Mouse (Mus musculus) hindbrain, embryonic 11.5 days (tissue): ENCODE measurements around the gene Ankrd28. TPM values are rescaled to one million over a fixed set of nuclear protein-coding genes. Genes with fewer than 3 reads are reported as not detected.

Experiments used
- ATAC-seq: fragments of 200-750 bp; cut with Nextera tagmentation; 2 replicates; pipeline ENCODE4 v1.8.0; 2017; ENCODE audit warnings: mild to moderate bottlenecking, moderate TSS enrichment, moderate library complexity; ENCODE audit not compliant: low FRiP score
- DNase-seq: peaks from one replicate; pipeline ENCODE4 v3.0.0-alpha.2; 2015; ENCODE audit warnings: low spot score
- H3K27ac ChIP-seq: fragments of 300-500 bp; sonication (generic); 2 replicates; pipeline ENCODE4 v1.5.1; 2014; ENCODE audit warnings: mild to moderate bottlenecking, low read depth, low read length
- H3K27me3 ChIP-seq: fragments of 300-500 bp; sonication (generic); 2 replicates; pipeline ENCODE4 v1.6.1; 2014; ENCODE audit warnings: mild to moderate bottlenecking, low read length, moderate library complexity, mixed read lengths; ENCODE audit not compliant: control insufficient read depth, insufficient read depth
- H3K36me3 ChIP-seq: fragments of 300-500 bp; sonication (generic); 2 replicates; pipeline ENCODE4 v1.6.1; 2014; ENCODE audit warnings: mild to moderate bottlenecking, low read length, moderate library complexity, mixed read lengths; ENCODE audit not compliant: control insufficient read depth, insufficient read depth
- H3K4me1 ChIP-seq: fragments of 300-500 bp; sonication (generic); replicated peaks from 2 replicates; pipeline ENCODE4 v1.6.1; 2014; ENCODE audit warnings: low read length, mixed read lengths; ENCODE audit not compliant: control insufficient read depth, insufficient read depth
- H3K4me2 ChIP-seq: fragments of 300-500 bp; sonication (generic); replicated peaks from 2 replicates; pipeline ENCODE4 v1.6.1; 2014; ENCODE audit warnings: mild to moderate bottlenecking, low read depth, low read length
- H3K4me3 ChIP-seq: fragments of 300-500 bp; sonication (generic); 2 replicates; pipeline ENCODE4 v1.5.1; 2014; ENCODE audit warnings: low read depth, low read length
- H3K9ac ChIP-seq: fragments of 300-500 bp; sonication (generic); 2 replicates; pipeline ENCODE4 v1.6.1; 2014; ENCODE audit warnings: low read depth, low read length
- H3K9me3 ChIP-seq: fragments of 300-500 bp; sonication (generic); 2 replicates; pipeline ENCODE4 v1.6.1; 2016; ENCODE audit warnings: low read length; ENCODE audit not compliant: control insufficient read depth
- WGBS: fragments of 180-500 bp; shearing (Covaris S2); extraction: QIAGEN DNeasy Blood & Tissue Kit; methylation state at CpG from one replicate; pipeline ENCODE4 v1.1.7; 2014; 5-methylcytosine and 5-hydroxymethylcytosine counted together
- polyA plus RNA-seq: library from polyadenylated mRNA; unstranded; fragments of >200 nt; fragmentation: Nextera tagmentation; extraction: Ambion mirVana; gene quantifications from 2 replicates; pipeline ENCODE4 v1.2.1, GENCODE M21; 2014

The Ankrd28 gene
- polyA plus RNA-seq, 1 experiment from 2014 or later, result 10.5 TPM

DNA sequence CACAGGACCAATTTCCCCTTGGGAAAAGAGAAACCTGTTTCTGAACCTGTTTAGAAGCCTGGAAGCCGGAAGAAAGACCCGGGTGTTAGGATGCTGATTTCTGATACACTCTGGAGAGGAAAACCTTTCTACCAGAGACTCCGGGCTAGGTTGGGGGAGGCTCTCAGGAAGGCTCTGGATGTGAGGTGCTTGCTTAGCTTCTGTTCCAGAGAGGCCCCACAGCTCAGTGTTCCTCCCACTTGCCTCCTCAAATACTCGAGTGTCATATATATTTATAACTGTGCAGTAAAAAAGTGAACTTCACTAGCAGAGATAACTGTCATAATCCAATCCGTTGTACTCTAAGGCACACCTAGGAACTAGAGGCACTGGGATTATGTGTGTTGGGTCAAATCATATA is 25.6 kb upstream of the Ankrd28 start:
- Histone ChIP-seq H3K36me3 (no peaks in the 10 kb centered on the region), H3K4me3 (no peak overlapping the region), H3K4me2 (no peak overlapping the region), H3K9me3 (no peaks in the 10 kb centered on the region), H3K27me3 (no peaks in the 10 kb centered on the region), H3K4me1 (no peaks in the 10 kb centered on the region), H3K9ac (no peak overlapping the region), H3K27ac (no peak overlapping the region)
- WGBS, result 90% methylated on average over 5 of the region's 5 CpGs
- ATAC-seq, result no peak
- DNase-seq, result no peak

DNA sequence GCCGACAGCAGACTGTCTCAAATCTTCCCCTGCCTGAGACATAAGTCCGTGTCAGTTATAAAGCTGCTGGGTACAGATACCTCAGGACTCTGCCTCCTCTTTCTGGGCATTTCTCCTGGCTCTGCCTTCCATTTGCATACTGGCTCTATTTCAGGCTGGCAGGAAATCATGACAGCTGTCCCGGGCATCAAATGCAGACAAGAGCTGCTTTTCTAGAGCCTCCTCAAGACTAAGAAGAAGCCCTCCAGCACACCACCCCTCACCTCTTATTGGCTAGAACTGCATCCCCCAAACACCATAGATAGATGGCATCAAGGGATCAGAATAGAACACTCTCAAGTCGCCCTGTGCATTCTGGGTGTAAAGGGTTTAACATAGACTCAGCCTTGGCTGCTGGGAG is 24.2 kb upstream of the Ankrd28 start:
- Histone ChIP-seq H3K27me3 (no peaks in the 10 kb centered on the region), H3K27ac (no peak overlapping the region), H3K4me1 (no peaks in the 10 kb centered on the region), H3K36me3 (no peaks in the 10 kb centered on the region), H3K4me3 (no peak overlapping the region), H3K9me3 (no peaks in the 10 kb centered on the region), H3K9ac (no peak overlapping the region), H3K4me2 (no peak overlapping the region)
- WGBS, result 77% methylated on average over 4 of the region's 4 CpGs
- ATAC-seq (no peak), DNase-seq (no peak)

DNA sequence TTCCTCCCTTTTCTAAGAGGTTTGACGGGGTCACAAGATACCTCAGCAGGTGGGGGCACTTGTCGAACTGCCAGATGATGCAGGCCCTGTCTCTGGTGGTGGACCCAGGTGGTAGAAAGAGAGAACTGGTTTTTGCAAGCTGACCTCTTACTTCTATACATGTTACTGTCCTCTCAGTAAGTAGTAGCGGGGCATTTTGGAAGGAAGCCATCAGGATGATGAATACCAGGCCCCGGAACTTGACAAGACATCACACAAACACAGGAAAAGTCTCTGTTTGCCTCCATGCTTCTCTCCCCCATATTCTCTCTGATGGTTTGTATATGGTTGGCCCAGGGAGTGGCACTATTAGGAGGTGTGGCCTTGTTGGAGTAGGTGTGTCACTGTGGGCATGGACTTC is 13.1 kb upstream of the Ankrd28 start:
- no peak overlapping the region for H3K4me2 ChIP-seq
- no peaks in the 10 kb centered on the region for H3K27me3 ChIP-seq
- no peak overlapping the region for H3K4me3 ChIP-seq
- DNase-seq (no peak), ATAC-seq (no peak)
- no peaks in the 10 kb centered on the region for H3K9me3 ChIP-seq
- 83% methylated on average over 4 of the region's 4 CpGs for WGBS
- no peaks in the 10 kb centered on the region for H3K4me1 ChIP-seq
- H3K9ac ChIP-seq, result no peak overlapping the region
- no peak overlapping the region for H3K27ac ChIP-seq
- H3K36me3 ChIP-seq, result no peaks in the 10 kb centered on the region

DNA sequence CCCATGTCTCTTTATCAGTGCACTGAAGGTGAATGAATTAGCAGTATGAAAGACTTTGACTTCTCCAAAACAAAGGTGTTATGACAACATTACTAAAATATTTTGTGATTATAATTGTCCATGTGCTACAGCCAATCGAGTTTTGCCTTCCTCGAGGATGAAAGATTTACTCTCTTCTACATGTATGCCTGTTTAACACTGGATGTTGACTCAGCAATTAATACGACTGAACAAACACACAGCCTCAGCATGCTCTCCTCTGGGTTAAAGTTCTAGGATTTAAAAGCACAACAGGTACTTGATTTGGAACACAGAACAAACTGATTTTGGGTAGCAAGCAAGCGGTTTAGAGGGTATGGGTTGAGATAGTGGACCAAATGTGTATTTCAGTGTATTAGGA is 1.6 kb upstream of the Ankrd28 start:
- DNase-seq (no peak), ATAC-seq (no peak)
- H3K4me1 ChIP-seq, result no peaks in the 10 kb centered on the region
- WGBS, result 72% methylated on average over 4 of the region's 4 CpGs
- H3K36me3 ChIP-seq, result no peaks in the 10 kb centered on the region
- H3K4me2 ChIP-seq, result no peak overlapping the region
- no peak overlapping the region for H3K27ac ChIP-seq
- no peaks in the 10 kb centered on the region for H3K27me3 ChIP-seq
- H3K9me3 ChIP-seq, result no peaks in the 10 kb centered on the region
- no peak overlapping the region for H3K4me3 ChIP-seq
- H3K9ac ChIP-seq, result no peak overlapping the region

DNA sequence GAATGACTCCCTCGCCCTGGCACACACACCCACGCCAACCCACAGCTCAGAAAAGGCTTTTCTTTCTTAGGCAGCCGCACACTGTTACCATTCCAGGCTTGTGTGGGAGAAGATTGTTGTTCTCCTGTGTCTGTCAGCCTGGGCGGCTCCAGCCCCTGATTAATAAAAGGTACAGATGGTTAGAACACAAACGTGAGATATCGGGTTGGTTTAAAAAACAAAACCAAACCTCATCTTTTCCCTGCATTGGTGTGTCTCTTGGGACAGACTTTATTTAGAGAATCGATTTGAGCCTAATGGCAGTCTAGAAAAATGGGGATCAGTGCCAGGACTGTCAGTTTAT is 890 bp upstream of the Ankrd28 start:
- Histone ChIP-seq H3K27ac (no peak overlapping the region), H3K36me3 (no peaks in the 10 kb centered on the region), H3K4me3 (peak overlapping the region; percentile 74), H3K9ac (peak overlapping the region; percentile 73), H3K27me3 (no peaks in the 10 kb centered on the region), H3K4me2 (peak overlapping the region; percentile 91), H3K9me3 (no peaks in the 10 kb centered on the region), H3K4me1 (no peaks in the 10 kb centered on the region)
- no peak for ATAC-seq
- WGBS, result 9% methylated on average over 7 of the region's 7 CpGs
- DNase-seq, result no peak

DNA sequence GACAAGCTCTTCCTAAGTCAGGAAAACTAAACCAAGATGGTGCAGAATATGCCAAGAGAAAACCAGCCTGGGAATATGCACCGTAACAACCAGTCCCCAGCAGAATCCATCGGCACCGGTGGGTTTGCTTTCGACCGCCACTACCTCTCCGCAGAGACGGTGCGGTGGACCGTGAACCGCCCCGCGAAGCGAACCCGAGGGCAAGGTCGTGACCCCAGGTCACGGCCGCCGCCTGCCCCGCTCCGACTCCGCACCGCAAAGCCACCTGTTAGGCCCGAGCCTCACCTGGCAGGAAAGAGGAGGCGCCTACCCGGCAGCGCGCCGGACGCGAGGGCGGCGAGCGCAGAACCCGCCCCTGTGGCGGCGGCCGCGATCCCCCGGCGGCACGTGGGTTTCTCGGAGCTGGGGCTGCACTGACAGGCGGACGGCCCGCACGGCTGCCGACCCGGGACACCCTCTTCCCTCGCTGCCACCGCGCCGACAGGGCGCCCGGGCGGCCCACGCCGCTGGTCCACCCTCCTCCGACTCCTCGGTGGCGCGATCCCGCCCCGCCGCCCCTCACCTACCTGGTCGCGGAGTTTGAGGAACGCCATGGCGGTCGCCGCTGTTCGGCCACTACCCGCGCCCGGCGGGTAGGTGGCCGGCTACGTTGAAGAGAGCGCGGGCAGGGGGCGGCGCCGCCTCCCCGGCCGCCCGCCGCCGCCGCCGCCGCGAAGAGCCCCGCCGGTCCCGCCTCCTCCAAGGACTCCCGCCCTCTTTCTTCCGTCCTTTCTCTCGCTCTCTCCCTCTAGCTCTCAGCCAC is 489 bp downstream of the Ankrd28 start:
- Histone ChIP-seq H3K4me3 (peak overlapping the region; percentile 74), H3K4me1 (no peaks in the 10 kb centered on the region), H3K9ac (peak overlapping the region; percentile 66), H3K36me3 (no peaks in the 10 kb centered on the region), H3K4me2 (peak overlapping the region; percentile 91), H3K9me3 (no peaks in the 10 kb centered on the region), H3K27ac (peak overlapping the region; percentile 85), H3K27me3 (no peaks in the 10 kb centered on the region)
- ATAC-seq, result peak; percentile 75
- DNase-seq, result no peak
- WGBS, result 0% methylated on average over 65 of the region's 97 CpGs

DNA sequence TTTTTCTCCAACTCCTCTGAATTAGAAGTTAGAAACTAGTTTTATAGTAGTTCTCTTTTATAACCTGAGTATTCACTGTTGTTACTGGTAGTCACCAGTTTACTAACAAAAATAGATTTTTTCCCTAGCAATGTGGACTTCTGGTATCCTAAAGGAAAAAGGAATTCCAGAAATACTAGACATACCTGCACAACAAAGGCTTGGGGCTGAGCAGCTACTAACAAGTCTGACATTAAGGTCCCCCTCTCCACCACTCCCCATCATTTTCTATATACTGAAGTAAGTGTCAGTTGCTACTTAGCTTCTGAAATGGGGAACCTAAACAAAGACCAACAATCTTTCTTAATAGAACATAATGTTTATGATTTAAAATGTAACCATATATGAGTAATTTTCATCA is 3.2 kb downstream of the Ankrd28 start:
- Histone ChIP-seq H3K4me2 (no peak overlapping the region), H3K4me1 (no peaks in the 10 kb centered on the region), H3K27ac (no peak overlapping the region), H3K4me3 (no peak overlapping the region), H3K36me3 (no peaks in the 10 kb centered on the region), H3K9ac (no peak overlapping the region), H3K27me3 (no peaks in the 10 kb centered on the region), H3K9me3 (no peaks in the 10 kb centered on the region)
- DNase-seq (no peak), ATAC-seq (no peak)

DNA sequence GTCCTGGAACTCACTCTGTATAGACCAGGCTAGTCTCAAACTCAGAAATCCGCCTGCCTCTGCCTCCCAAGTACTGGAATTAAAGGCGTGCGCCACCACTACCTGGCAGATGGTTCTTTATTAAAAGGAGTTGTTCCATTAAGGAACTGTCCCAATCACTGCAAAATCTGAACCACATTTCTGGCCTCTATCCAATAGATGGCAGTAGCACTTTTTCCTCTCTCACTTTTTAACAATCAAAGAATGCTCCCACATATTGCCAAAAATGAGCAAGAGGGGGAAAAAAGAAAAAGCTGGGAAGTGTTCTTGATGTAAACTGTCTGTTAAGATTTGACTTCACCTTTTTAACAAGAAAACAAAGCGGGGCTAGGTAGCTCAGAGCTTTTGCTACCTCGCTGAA is 20.5 kb downstream of the Ankrd28 start:
- no peak overlapping the region for H3K4me3 ChIP-seq
- no peaks in the 10 kb centered on the region for H3K4me1 ChIP-seq
- no peaks in the 10 kb centered on the region for H3K27me3 ChIP-seq
- ATAC-seq (no peak), DNase-seq (no peak)
- H3K9ac ChIP-seq, result no peak overlapping the region
- 89% methylated on average over 5 of the region's 5 CpGs for WGBS
- no peak overlapping the region for H3K27ac ChIP-seq
- no peaks in the 10 kb centered on the region for H3K9me3 ChIP-seq
- no peak overlapping the region for H3K4me2 ChIP-seq
- no peaks in the 10 kb centered on the region for H3K36me3 ChIP-seq

DNA sequence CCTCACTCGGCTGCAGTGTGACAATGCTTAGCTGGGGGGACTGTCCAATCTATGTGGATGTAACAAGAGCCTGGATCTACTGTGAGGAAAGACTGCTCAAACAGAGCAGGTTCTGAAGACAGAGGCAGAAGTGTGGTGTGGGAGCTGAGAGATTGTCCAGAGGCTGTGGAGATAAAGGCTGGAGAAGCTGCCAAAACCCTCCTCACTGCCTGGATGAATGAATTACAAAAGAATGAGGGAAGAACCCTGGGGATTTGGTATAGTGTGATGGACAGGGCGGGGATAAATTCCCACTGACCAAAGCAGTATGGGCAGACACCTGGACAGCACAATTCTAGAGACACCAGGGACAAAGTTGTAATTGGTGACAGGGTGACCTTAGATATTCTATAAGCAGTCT is 26.7 kb downstream of the Ankrd28 start:
- ATAC-seq (no peak), DNase-seq (no peak)
- H3K9ac ChIP-seq, result no peak overlapping the region
- H3K27ac ChIP-seq, result no peak overlapping the region
- no peaks in the 10 kb centered on the region for H3K4me1 ChIP-seq
- H3K4me2 ChIP-seq, result no peak overlapping the region
- WGBS, result 43% methylated on average over 2 of the region's 2 CpGs
- no peaks in the 10 kb centered on the region for H3K36me3 ChIP-seq
- no peak overlapping the region for H3K4me3 ChIP-seq
- H3K27me3 ChIP-seq, result no peaks in the 10 kb centered on the region
- no peaks in the 10 kb centered on the region for H3K9me3 ChIP-seq
